Mouse (Mus musculus) 3T3-L1 (cell line): ENCODE data around the gene Olfr1258.
"Not testable (repeated sequence)": the region's sequence is repeated elsewhere in the genome, so short reads cannot be mapped to it uniquely, and the experiment has no call there.

Experiments
- DNase-seq: peaks from one replicate; pipeline ENCODE4 v3.0.0-alpha.2; 2015; ENCODE audit warnings: low read depth, low spot score

The Olfr1258 gene

DNA sequence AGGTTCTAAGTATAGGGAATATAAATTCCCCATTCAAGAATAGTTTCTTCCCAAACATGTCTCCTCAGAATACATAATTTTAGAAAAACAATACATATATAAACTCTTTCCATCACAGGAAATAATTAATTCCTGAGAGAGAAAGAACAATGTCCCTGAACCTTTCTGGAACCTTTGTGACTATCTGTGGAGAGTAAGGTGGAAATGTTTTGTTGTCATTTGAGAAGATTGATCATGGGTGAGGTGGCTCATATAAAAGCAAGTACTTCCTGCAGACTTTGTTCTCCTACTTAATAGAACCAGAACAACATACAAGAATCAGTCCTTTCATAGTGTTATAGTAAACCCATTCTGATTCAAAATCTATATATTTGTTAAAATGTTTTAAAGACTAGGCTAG, at the start of gene Olfr1258:
Gene Olfr1258 (plus strand): TSS at position 301 of the 400 bp plus-strand sequence.
- DNase-seq, result no peak

DNA sequence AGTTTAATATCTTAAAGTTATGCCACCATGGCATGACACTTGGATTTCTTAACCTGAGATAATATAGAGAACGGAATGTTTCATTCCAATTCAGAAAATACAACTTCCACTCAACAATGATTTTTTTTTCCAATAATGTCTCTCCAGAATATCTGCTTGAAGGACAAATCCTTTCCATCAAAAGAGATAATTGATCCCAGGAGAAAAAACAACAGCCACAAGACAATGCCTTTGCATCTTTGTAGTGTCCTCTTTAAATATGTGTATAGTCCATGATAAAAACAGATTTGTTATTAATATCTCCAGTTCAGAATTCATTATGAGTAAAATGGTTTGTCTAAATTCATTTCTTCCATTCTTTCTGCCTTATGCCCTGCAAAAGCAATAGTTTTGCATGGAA, 49.0 kb upstream of the Olfr1258 start, which contains the start of gene Olfr1257:
Gene Olfr1257 (plus strand): TSS at position 301 of the 400 bp plus-strand sequence.
- no peak for DNase-seq

- DNase-seq, result not testable (repeated sequence)
These were observed 14.5 kb upstream of the Olfr1258 start for GRCm38 (mm10) chr2:89912616-89913015.

- DNase-seq, result no peak
These were observed 21.5 kb downstream of the Olfr1258 start, which contains the start of gene Olfr1259 for GRCm38 (mm10) chr2:89948564-89948963. Gene Olfr1259, minus strand, starts transcription at chr2:89948664.

DNA sequence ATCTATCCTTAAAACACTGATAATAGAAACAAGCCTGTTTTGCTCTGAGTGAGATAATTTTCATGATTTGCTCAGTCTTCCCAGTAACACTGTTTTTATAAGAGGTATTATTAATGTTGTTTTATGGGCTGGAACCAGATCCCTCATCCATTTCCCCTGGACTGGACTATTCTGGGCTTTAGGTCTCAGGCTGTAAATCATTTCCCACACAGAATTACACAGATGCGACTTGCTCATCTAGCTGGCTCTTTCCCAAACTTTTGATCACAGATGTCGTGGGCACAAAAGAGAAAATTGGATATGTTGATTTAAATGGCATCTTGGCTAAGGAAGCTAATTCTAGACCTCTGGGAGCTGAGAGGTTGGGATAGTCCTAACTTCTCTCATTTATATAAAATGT, 47.1 kb downstream of the Olfr1258 start, which contains the start of gene Olfr1260:
Gene Olfr1260 (plus strand): TSS at position 157 of the 400 bp plus-strand sequence.
- no peak for DNase-seq

DNA sequence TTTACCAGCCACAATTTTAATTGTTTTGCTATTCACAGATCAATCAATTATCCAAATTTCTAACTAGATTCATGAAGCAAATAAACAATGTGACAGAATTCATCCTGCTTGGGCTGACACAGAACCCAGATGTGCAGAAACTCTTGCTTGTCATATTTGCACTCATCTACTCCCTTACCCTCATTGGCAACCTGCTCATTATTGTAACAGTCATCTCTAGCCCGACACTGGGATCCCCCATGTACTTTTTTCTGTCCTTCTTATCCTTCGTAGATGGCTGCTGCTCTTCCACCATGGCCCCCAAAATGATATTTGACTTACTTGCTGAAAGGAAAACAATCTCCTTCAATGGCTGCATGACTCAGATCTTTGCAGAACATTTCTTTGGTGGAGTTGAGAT, 50.6 kb downstream of the Olfr1258 start:
- DNase-seq, result no peak
